ENCODE assay signal across 2 mouse cellular contexts in the genomic region with DNA sequence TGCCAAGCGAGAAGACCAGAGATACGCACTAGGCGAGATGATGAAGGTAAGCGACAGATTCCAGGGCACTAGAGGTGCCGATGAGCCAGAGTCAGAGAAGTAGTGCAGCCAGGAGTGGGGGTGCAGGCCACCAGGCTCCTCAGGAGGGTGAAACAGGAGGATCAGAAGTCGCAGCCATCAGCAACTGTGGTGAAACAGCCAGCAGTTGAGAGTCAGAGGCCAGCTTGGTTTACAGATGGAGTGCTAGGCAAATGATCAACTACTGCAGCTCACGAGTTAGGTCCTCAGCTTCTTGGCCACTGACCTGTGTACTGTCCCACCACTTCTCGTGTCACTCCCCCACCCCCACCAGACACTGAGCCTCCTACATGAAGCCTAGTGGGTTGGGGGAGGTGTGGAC.
TF ChIP-seq lines count a peak whose summit lies in the region.

No protein-coding gene starts in this region.

TF ChIP-seq in ES-E14, 5 proteins besides CTCF, POLR2A, EP300 and RAD21:
- TF ChIP-seq MAFK (IDR thresholded peaks at IDR 0.05; ENCODE audit: insufficient read depth, low read depth, low read length) (no peak), ZNF384 (IDR thresholded peaks at IDR 0.05; ENCODE audit: low read depth, low read length) (no peak), HCFC1 (IDR thresholded peaks at IDR 0.05; ENCODE audit: borderline replicate concordance, insufficient read depth, low read length) (no peak), CHD2 (IDR thresholded peaks at IDR 0.05; ENCODE audit: low read depth, low read length) (no peak), ZC3H11A (IDR thresholded peaks at IDR 0.05; ENCODE audit: borderline replicate concordance, low read depth, low read length) (no peak)
TF ChIP-seq in ES-E14: peak in this region for 0.

TF ChIP-seq in myocyte, 11 proteins besides CTCF, POLR2A, EP300 and RAD21:
- TF ChIP-seq TCF12 (IDR thresholded peaks at IDR 0.05; ENCODE audit: insufficient read depth, poor library complexity, severe bottlenecking) (no peak), CEBPB (IDR thresholded peaks at IDR 0.05; ENCODE audit: insufficient read depth, poor library complexity, severe bottlenecking) (no peak), POLR2AphosphoS2 (IDR thresholded peaks at IDR 0.05; ENCODE audit: insufficient read length, low read depth) (no peak), SRF (IDR thresholded peaks at IDR 0.05; ENCODE audit: control insufficient read depth, insufficient read length, low read depth) (no peak), E2F4 (IDR thresholded peaks at IDR 0.05; ENCODE audit: insufficient read depth) (no peak), TCF3 (IDR thresholded peaks at IDR 0.05; ENCODE audit: insufficient read length, low read depth) (no peak), MYOD1 (IDR thresholded peaks at IDR 0.05; ENCODE audit: control insufficient read depth in 1 of 3, insufficient read length in 2 of 3, low read depth in 2 of 3) (no peak), MAX (IDR thresholded peaks at IDR 0.05; ENCODE audit: low read depth) (no peak), USF1 (IDR thresholded peaks at IDR 0.05; ENCODE audit: low read depth) (no peak)
TF ChIP-seq in myocyte: peak in this region for 0.
